Mouse (Mus musculus): ENCODE data around the gene Gpbp1. TPM values are rescaled to one million over a fixed set of nuclear protein-coding genes. Genes with fewer than 3 reads are reported as not detected.

Gene Gpbp1
- total and polyA plus RNA-seq, 3 experiments = 58.2 to 648 (median 76.3) TPM

DNA sequence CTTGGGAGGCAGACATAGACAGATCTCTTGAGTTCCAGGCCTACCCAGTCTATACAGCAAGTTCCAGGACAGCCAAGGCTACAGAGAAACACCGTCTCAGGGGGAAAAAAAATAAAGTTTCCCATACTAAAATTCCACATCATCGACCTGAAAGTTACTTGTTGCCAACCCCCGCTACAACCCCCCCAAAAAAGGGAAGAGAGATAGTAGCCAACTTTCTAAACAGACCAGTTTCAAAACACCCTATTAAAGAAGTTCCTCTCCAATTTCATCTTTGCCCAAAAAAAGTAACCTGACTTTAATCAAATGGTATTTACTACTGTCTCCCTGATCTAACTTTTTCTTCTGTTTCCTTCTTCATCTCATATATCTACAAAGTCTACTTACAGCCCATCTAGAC, 22.6 kb downstream of the Gpbp1 start:
- Histone ChIP-seq H3K9ac (ENCODE audit: control insufficient read depth, low read depth, low read length, poor library complexity, severe bottlenecking) (no peak overlapping the region), H3K27me3 (ENCODE audit: control insufficient read depth in 1 of 2, insufficient read depth in 2 of 2, low read length in 2 of 2) (no peaks in the 10 kb centered on the region), H3K4me3 (ENCODE audit: control insufficient read depth in 1 of 2, insufficient read depth in 1 of 2, low read depth in 2 of 2, low read length in 2 of 2) (no peak overlapping the region), H3K27ac (ENCODE audit: control insufficient read depth, low read depth, low read length) (no peak overlapping the region), H3K9me3 (replicated peaks; ENCODE audit: insufficient read depth, low read length) (no peaks in the 10 kb centered on the region), H3K36me3 (ENCODE audit: control insufficient read depth in 1 of 2, insufficient read depth in 2 of 2, low read length in 2 of 2) (peaks cover 44 to 52% of the 10 kb centered on the region in 2 experiments), H3K79me2 (ENCODE audit: control insufficient read depth, insufficient read depth, low read length, poor library complexity) (peaks cover 66% of the 10 kb centered on the region), H3K4me1 (ENCODE audit: control insufficient read depth in 1 of 2, insufficient read depth in 2 of 2, low read length in 2 of 2) (peaks cover 0 to 23% of the 10 kb centered on the region in 2 experiments)
- no peak for DNase-seq (ENCODE audit: low read depth, low spot score)
- TF ChIP-seq CHD1 (IDR thresholded peaks at IDR 0.05; ENCODE audit: low read depth, low read length) (no peak), MAZ (IDR thresholded peaks at IDR 0.05; ENCODE audit: low read depth, low read length) (no peak), MEF2A (IDR thresholded peaks at IDR 0.05; ENCODE audit: extremely low read depth, insufficient replicate concordance, low read depth, low read length, poor library complexity, severe bottlenecking) (no peak), UBTF (IDR thresholded peaks at IDR 0.05; ENCODE audit: borderline replicate concordance, insufficient read depth, low read depth, low read length) (no peak), RAD21 (IDR thresholded peaks at IDR 0.05; ENCODE audit: low read depth, low read length) (no peak), ETS1 (IDR thresholded peaks at IDR 0.05; ENCODE audit: low read depth, low read length) (no peak), USF2 (IDR thresholded peaks at IDR 0.05; ENCODE audit: borderline replicate concordance in 1 of 2, insufficient read depth in 1 of 2, low read depth in 1 of 2, low read length in 2 of 2) (no peak), ZMIZ1 (IDR thresholded peaks at IDR 0.05; ENCODE audit: low read depth, low read length) (no peak), MXI1 (IDR thresholded peaks at IDR 0.05; ENCODE audit: low read depth, low read length) (no peak), POLR2AphosphoS2 (IDR thresholded peaks at IDR 0.05; ENCODE audit: low read length) (no peak), POLR2A (IDR thresholded peaks at IDR 0.05; ENCODE audit: control insufficient read depth in 1 of 2, insufficient read depth in 1 of 2, low read depth in 1 of 2, low read length in 2 of 2, poor library complexity in 1 of 2) (no peak), MYB (IDR thresholded peaks at IDR 0.05; ENCODE audit: low read depth, low read length) (no peak), NRF1 (IDR thresholded peaks at IDR 0.05; ENCODE audit: insufficient read depth, low read depth, low read length, poor library complexity, severe bottlenecking) (no peak)

DNA sequence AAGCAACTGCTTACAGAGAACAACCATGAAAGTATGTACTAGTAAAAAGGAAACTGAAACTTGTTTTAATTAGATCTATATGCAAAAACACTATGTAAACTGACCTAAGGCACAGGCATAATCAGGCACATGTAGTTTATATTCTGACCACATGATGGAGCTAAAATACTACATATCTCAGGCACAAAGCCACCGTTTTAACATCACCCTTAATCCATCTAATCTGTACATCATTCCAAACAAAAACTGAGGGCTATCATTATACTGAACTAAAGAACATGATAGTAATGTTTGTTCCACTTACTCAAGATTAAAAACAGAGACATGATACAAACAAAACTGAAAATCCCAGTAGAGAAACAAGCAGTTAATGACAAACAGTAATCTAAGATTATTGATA, 28.5 kb downstream of the Gpbp1 start:
- DNase-seq (ENCODE audit: low read depth, low spot score) = peak; percentile 55
- Histone ChIP-seq H3K27me3 (ENCODE audit: control insufficient read depth in 1 of 2, insufficient read depth in 2 of 2, low read length in 2 of 2) (no peaks in the 10 kb centered on the region), H3K27ac (ENCODE audit: control insufficient read depth, low read depth, low read length) (no peak overlapping the region), H3K4me3 (ENCODE audit: control insufficient read depth in 1 of 2, insufficient read depth in 1 of 2, low read depth in 2 of 2, low read length in 2 of 2) (no peak overlapping the region), H3K36me3 (ENCODE audit: control insufficient read depth in 1 of 2, insufficient read depth in 2 of 2, low read length in 2 of 2) (peaks cover 32 to 38% of the 10 kb centered on the region in 2 experiments), H3K4me1 (ENCODE audit: control insufficient read depth in 1 of 2, insufficient read depth in 2 of 2, low read length in 2 of 2) (peaks cover 0 to 6% of the 10 kb centered on the region in 2 experiments; a peak in 2 of 4 replicates), H3K9ac (ENCODE audit: control insufficient read depth, low read depth, low read length, poor library complexity, severe bottlenecking) (no peak overlapping the region), H3K9me3 (replicated peaks; ENCODE audit: insufficient read depth, low read length) (no peaks in the 10 kb centered on the region), H3K79me2 (ENCODE audit: control insufficient read depth, insufficient read depth, low read length, poor library complexity) (peaks cover 69% of the 10 kb centered on the region)
- TF ChIP-seq MEF2A (IDR thresholded peaks at IDR 0.05; ENCODE audit: extremely low read depth, insufficient replicate concordance, low read depth, low read length, poor library complexity, severe bottlenecking) = no peak
- no peak for TF ChIP-seq NRF1 (IDR thresholded peaks at IDR 0.05; ENCODE audit: insufficient read depth, low read depth, low read length, poor library complexity, severe bottlenecking)
- TF ChIP-seq SMC3 (IDR thresholded peaks at IDR 0.05; ENCODE audit: low read depth, low read length) = peak; percentile 45
- no peak for TF ChIP-seq KAT2A (conservative IDR thresholded peaks at IDR 0.05; ENCODE audit: low read depth, low read length)
- no peak for TF ChIP-seq TCF12 (IDR thresholded peaks at IDR 0.05; ENCODE audit: low read depth, low read length)
- no peak for TF ChIP-seq E2F4 (IDR thresholded peaks at IDR 0.05; ENCODE audit: borderline replicate concordance, low read depth, low read length)
- TF ChIP-seq MXI1 (IDR thresholded peaks at IDR 0.05; ENCODE audit: low read depth, low read length) = no peak
- TF ChIP-seq ZNF384 (IDR thresholded peaks at IDR 0.05; ENCODE audit: low read depth, low read length) = no peak
- TF ChIP-seq USF1 (IDR thresholded peaks at IDR 0.05; ENCODE audit: low read depth, low read length) = no peak
- 0 out of 2 replicates have a peak, but pooled peaks have one; percentile 26 for TF ChIP-seq MYC (IDR thresholded peaks at IDR 0.05; ENCODE audit: low read depth, low read length)
- TF ChIP-seq GATA1 (IDR thresholded peaks at IDR 0.05; ENCODE audit: low read depth, low read length) = peak; percentile 52; the same call in 1 of the 2 replicates
- peak; percentile 68 for TF ChIP-seq RAD21 (IDR thresholded peaks at IDR 0.05; ENCODE audit: low read depth, low read length)
- no peak for TF ChIP-seq POLR2AphosphoS5 (IDR thresholded peaks at IDR 0.05; ENCODE audit: borderline replicate concordance, low read depth, low read length)
- TF ChIP-seq CHD2 (IDR thresholded peaks at IDR 0.05; ENCODE audit: low read length) = no peak
- peak in 2 of 3 experiments; percentile 62 to 67; a peak in 4 of 6 replicates for TF ChIP-seq CTCF (IDR thresholded peaks at IDR 0.05 in 2 of 3, conservative IDR thresholded peaks at IDR 0.05 in 1 of 3; ENCODE audit: control insufficient read depth in 1 of 3, insufficient read depth in 1 of 3, low read depth in 2 of 3, low read length in 3 of 3, poor library complexity in 1 of 3, severe bottlenecking in 1 of 3)
- no peak for TF ChIP-seq NELFE (IDR thresholded peaks at IDR 0.05; ENCODE audit: low read depth, low read length)
- no peak for TF ChIP-seq ETS1 (IDR thresholded peaks at IDR 0.05; ENCODE audit: low read depth, low read length)
- TF ChIP-seq CHD1 (IDR thresholded peaks at IDR 0.05; ENCODE audit: low read depth, low read length) = no peak
- no peak for TF ChIP-seq MAFK (IDR thresholded peaks at IDR 0.05; ENCODE audit: borderline replicate concordance, low read depth, low read length)
